In the genomic region with DNA sequence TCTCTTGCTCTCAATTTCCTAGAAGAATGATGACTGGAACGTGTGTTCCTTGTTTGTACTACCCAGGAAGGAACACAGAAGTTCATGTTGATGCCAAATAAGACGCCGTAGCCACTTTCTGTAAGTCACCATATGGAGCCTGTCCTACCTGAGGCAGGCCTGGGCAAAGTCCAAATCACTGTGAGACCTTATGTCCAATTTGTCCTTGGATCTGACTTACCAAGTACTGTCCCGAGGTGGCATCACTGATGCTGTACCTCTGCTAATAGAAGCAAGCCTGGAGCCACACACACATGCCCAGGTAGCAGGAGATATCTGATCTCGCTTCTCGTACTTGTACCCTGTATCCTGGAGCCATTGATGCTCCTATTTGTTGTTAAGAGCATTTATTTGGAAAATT, we compare ENCODE assay signal across 20 mouse cellular contexts.
DNase-seq lines count a peak whose midpoint lies in the region; ATAC-seq and TF ChIP-seq lines count a peak whose summit lies in the region.
"Had no signal": no experiment of that assay in that cellular context is flagged by ENCODE, and none has a peak within 500 bp of the region (broad histone marks: within the 10 kb centered on the region; RNA-seq: fewer than 3 reads in every experiment).

No protein-coding gene starts in this region.

- no peak for TF ChIP-seq POLR2A in cerebellum, adult 2 months (IDR thresholded peaks at IDR 0.05; ENCODE audit: borderline replicate concordance, insufficient read depth, low read length)

- H3K9me3 ChIP-seq in hindbrain, postnatal 0 days (ENCODE audit: low read length), result no peaks in the 10 kb centered on the region
- no peaks in the 10 kb centered on the region for H3K9me3 ChIP-seq in hindbrain, embryonic 13.5 days
- no peaks in the 10 kb centered on the region for H3K9me3 ChIP-seq in intestine, embryonic 16.5 days (ENCODE audit: control insufficient read depth, low read length)
- H3K9me3 ChIP-seq: embryonic facial prominence, embryonic 13.5 days; forebrain, embryonic 12.5 days; heart, embryonic 15.5 days had no signal

- no peaks in the 10 kb centered on the region for H3K27me3 ChIP-seq in hindbrain, postnatal 0 days (ENCODE audit: insufficient read depth, low read length)
- no peaks in the 10 kb centered on the region for H3K27me3 ChIP-seq in hindbrain, embryonic 13.5 days
- H3K27me3 ChIP-seq in cerebellum, adult 2 months (ENCODE audit: control insufficient read depth, insufficient read depth, low read length), result no peaks in the 10 kb centered on the region
- H3K27me3 ChIP-seq in intestine, embryonic 16.5 days (replicated peaks; ENCODE audit: control insufficient read depth, insufficient read depth, low read length), result no peaks in the 10 kb centered on the region
- H3K27me3 ChIP-seq: embryonic facial prominence, embryonic 13.5 days; forebrain, embryonic 12.5 days; heart, embryonic 15.5 days had no signal

- H3K36me3 ChIP-seq in hindbrain, postnatal 0 days (ENCODE audit: insufficient read depth, low read length), result no peaks in the 10 kb centered on the region
- no peaks in the 10 kb centered on the region for H3K36me3 ChIP-seq in hindbrain, embryonic 13.5 days
- H3K36me3 ChIP-seq in intestine, embryonic 16.5 days (ENCODE audit: control insufficient read depth, insufficient read depth, low read length), result no peaks in the 10 kb centered on the region
- H3K36me3 ChIP-seq: embryonic facial prominence, embryonic 13.5 days; forebrain, embryonic 12.5 days; heart, embryonic 15.5 days had no signal

- 83% methylated on average over 6 of the region's 6 CpGs for WGBS in hindbrain, postnatal 0 days
- 89% methylated on average over 6 of the region's 6 CpGs for WGBS in hindbrain, embryonic 13.5 days
- WGBS in cerebellum, adult 2 months, result 17% methylated on average over 6 of the region's 6 CpGs
- WGBS in intestine, embryonic 16.5 days, result 77% methylated on average over 6 of the region's 6 CpGs

- ATAC-seq in hindbrain, postnatal 0 days, result no peak
- ATAC-seq in hindbrain, embryonic 13.5 days (ENCODE audit: low FRiP score), result no peak
- ATAC-seq in intestine, embryonic 16.5 days, result no peak
- ATAC-seq: forebrain, embryonic 16.5 days; intestine, postnatal 0 days had no signal

- H3K4me1 ChIP-seq in hindbrain, postnatal 0 days (ENCODE audit: insufficient read depth, low read length), result no peaks in the 10 kb centered on the region
- no peaks in the 10 kb centered on the region for H3K4me1 ChIP-seq in hindbrain, embryonic 13.5 days (replicated peaks)
- no peaks in the 10 kb centered on the region; the same call in 1 of the 2 replicates for H3K4me1 ChIP-seq in cerebellum, adult 2 months (ENCODE audit: control insufficient read depth, insufficient read depth, low read length)
- no peaks in the 10 kb centered on the region for H3K4me1 ChIP-seq in intestine, embryonic 16.5 days (ENCODE audit: control insufficient read depth, insufficient read depth, low read length)
- H3K4me1 ChIP-seq: forebrain, embryonic 12.5 days; heart, embryonic 15.5 days had no signal

- no peak overlapping the region for H3K27ac ChIP-seq in hindbrain, postnatal 0 days
- no peak overlapping the region for H3K27ac ChIP-seq in hindbrain, embryonic 13.5 days
- H3K27ac ChIP-seq in cerebellum, adult 2 months (ENCODE audit: insufficient read depth, low read length), result no peak overlapping the region
- no peak overlapping the region for H3K27ac ChIP-seq in intestine, embryonic 16.5 days (ENCODE audit: low read length)
- H3K27ac ChIP-seq: embryonic facial prominence, embryonic 13.5 days; forebrain, embryonic 12.5 days; heart, adult 2 months; heart, embryonic 15.5 days; hindbrain, embryonic 14.5 days had no signal

- no peak overlapping the region for H3K4me2 ChIP-seq in hindbrain, postnatal 0 days (ENCODE audit: low read depth, low read length)
- H3K4me2 ChIP-seq in hindbrain, embryonic 13.5 days, result no peak overlapping the region
- H3K4me2 ChIP-seq in intestine, embryonic 16.5 days (ENCODE audit: low read depth, low read length), result no peak overlapping the region
- H3K4me2 ChIP-seq: embryonic facial prominence, embryonic 13.5 days; forebrain, embryonic 12.5 days; heart, embryonic 11.5 days; heart, embryonic 15.5 days; hindbrain, embryonic 14.5 days had no signal

- no peak for TF ChIP-seq CTCF in hindbrain, postnatal 0 days (IDR thresholded peaks at IDR 0.05; ENCODE audit: low read depth)
- TF ChIP-seq CTCF in cerebellum, adult 2 months (IDR thresholded peaks at IDR 0.05; ENCODE audit: borderline replicate concordance, insufficient read depth, low read depth, low read length), result no peak

- DNase-seq in hindbrain, postnatal 0 days (ENCODE audit: low spot score), result peak; percentile 10
- peak; percentile 31 to 71 for DNase-seq in cerebellum, adult 2 months
- peak; percentile 31 for DNase-seq in cerebellum, adult 9-11 months
- DNase-seq in cerebellum, postnatal 36 days, result peak; percentile 49 to 60
- no peak for DNase-seq in yolk sac, embryonic 10.5 days (ENCODE audit: low spot score)
- DNase-seq: adrenal gland, adult 8-10 months; adrenal gland, postnatal 36 days; gastrocnemius, postnatal 14 days; heart, adult 2 months; heart, postnatal 14 days; kidney, adult 8-10 months had no signal

- no peak overlapping the region for H3K9ac ChIP-seq in hindbrain, postnatal 0 days (replicated peaks; ENCODE audit: low read length)
- no peak overlapping the region for H3K9ac ChIP-seq in hindbrain, embryonic 13.5 days
- no peak overlapping the region for H3K9ac ChIP-seq in intestine, embryonic 16.5 days (ENCODE audit: low read depth, low read length)
- H3K9ac ChIP-seq: embryonic facial prominence, embryonic 13.5 days; forebrain, embryonic 12.5 days; heart, embryonic 15.5 days; hindbrain, embryonic 14.5 days had no signal

- H3K4me3 ChIP-seq in hindbrain, postnatal 0 days (ENCODE audit: low read length), result no peak overlapping the region
- H3K4me3 ChIP-seq in hindbrain, embryonic 13.5 days, result no peak overlapping the region
- H3K4me3 ChIP-seq in cerebellum, adult 2 months (replicated peaks; ENCODE audit: insufficient read depth, low read depth, low read length), result no peak overlapping the region
- H3K4me3 ChIP-seq in intestine, embryonic 16.5 days (ENCODE audit: low read length), result no peak overlapping the region
- H3K4me3 ChIP-seq: embryonic facial prominence, embryonic 13.5 days; forebrain, embryonic 12.5 days; heart, adult 2 months; heart, embryonic 15.5 days had no signal
